Mouse (Mus musculus) left cerebral cortex, postnatal 4 days (tissue): ENCODE measurements around the gene Fam155a. TPM values are rescaled to one million over a fixed set of nuclear protein-coding genes. Genes with fewer than 3 reads are reported as not detected.

Source experiments
- DNase-seq: peaks from one replicate; pipeline ENCODE4 v3.0.0-alpha.2; 2022
- intact Hi-C: fragments of 180-260 bp; cut with DNase I; formaldehyde crosslinking; loops from one replicate; pipeline ENCODE4 v1.15.1; 2025
- microRNA-seq: library from miRNA; unstranded; fragments of <30 nt; microRNA quantifications from one replicate; pipeline ENCODE4 v1.2.0, GENCODE M21; 2022
- total RNA-seq, 2 experiments: library from RNA; stranded (reverse); gene quantifications; 2 replicates each; pipeline ENCODE4 v1.2.3; 2021

The Fam155a gene
- total RNA-seq, 2 experiments from 2014 or later = 84.6 to 84.9 TPM

- no peak for DNase-seq
- intact Hi-C loops = no loop called here
These were observed 566.5 kb downstream of the Fam155a start for GRCm38 (mm10) chr8:9204345-9205067.

- no peak for DNase-seq
- intact Hi-C loops = no loop called here
These were observed 570.9 kb downstream of the Fam155a start for GRCm38 (mm10) chr8:9200099-9200498.

- no peak for DNase-seq
- intact Hi-C loops = no loop called here
These were observed 579.3 kb downstream of the Fam155a start for GRCm38 (mm10) chr8:9191682-9192081.

- intact Hi-C loops = loop anchor here (5.0 kb wide), 1 partner anchor 526 kb away; the partner anchor contains the start of gene Efnb2
- DNase-seq = no peak
These were observed 582.3 kb downstream of the Fam155a start for GRCm38 (mm10) chr8:9188616-9189015.

- no peak for DNase-seq
- intact Hi-C loops = loop anchor here (5.0 kb wide), 1 partner anchor 523 kb away; the partner anchor contains the start of gene Efnb2
These were observed 585.8 kb downstream of the Fam155a start for GRCm38 (mm10) chr8:9185200-9185599.

GRCm38 (mm10) chr8:9182461-9182860 is 588.5 kb downstream of the Fam155a start:
- no peak for DNase-seq
- intact Hi-C loops = no loop called here

- intact Hi-C loops = no loop called here
- DNase-seq = no peak
These were observed 590.2 kb downstream of the Fam155a start for GRCm38 (mm10) chr8:9180686-9181315.

GRCm38 (mm10) chr8:9176974-9177373 is 594.0 kb downstream of the Fam155a start:
- intact Hi-C loops = loop anchor here (10.0 kb wide), 1 partner anchor 182 kb away; no protein-coding TSS in a partner anchor
- DNase-seq = no peak

- DNase-seq = peak; percentile 75
- intact Hi-C loops = loop anchor here (10.0 kb wide), 1 partner anchor 180 kb away; no protein-coding TSS in a partner anchor
These were observed 595.9 kb downstream of the Fam155a start for GRCm38 (mm10) chr8:9174865-9175565.

- intact Hi-C loops = loop anchor here (10.0 kb wide), 1 partner anchor 177 kb away; no protein-coding TSS in a partner anchor
- DNase-seq = no peak
These were observed 599.1 kb downstream of the Fam155a start for GRCm38 (mm10) chr8:9171848-9172247.

GRCm38 (mm10) chr8:9167995-9168394 is 603.0 kb downstream of the Fam155a start:
- no peak for DNase-seq
- intact Hi-C loops = no loop called here

GRCm38 (mm10) chr8:9161606-9162005 is 609.4 kb downstream of the Fam155a start:
- DNase-seq = no peak
- intact Hi-C loops = no loop called here

- no peak for DNase-seq
- intact Hi-C loops = no loop called here
These were observed 611.6 kb downstream of the Fam155a start for GRCm38 (mm10) chr8:9159322-9159721.

GRCm38 (mm10) chr8:9158652-9159051 is 612.3 kb downstream of the Fam155a start:
- intact Hi-C loops = no loop called here
- DNase-seq = no peak

GRCm38 (mm10) chr8:9157141-9157781 is 613.7 kb downstream of the Fam155a start:
- intact Hi-C loops = no loop called here
- no peak for DNase-seq

Small RNAs within 50 kb of the gene (microRNA-seq; reads per million reads assigned to microRNA genes)
- gene Gm47312 = not detected

Other genes starting within 250 kb of the Fam155a start
- gene Gm10217, start 93.1 kb upstream of the Fam155a start, total RNA-seq = not detected
- 10 to 100 TPM; 13.8 to 15.3 TPM for gene Lig4, start 206.5 kb upstream of the Fam155a start, total RNA-seq
- 10 to 100 TPM; 22.0 to 23.2 TPM for gene Abhd13, start 206.5 kb upstream of the Fam155a start, total RNA-seq
- 1 to 10 TPM; 1.8 to 1.9 TPM for gene Tnfsf13b, start 235.3 kb upstream of the Fam155a start, total RNA-seq